Mouse (Mus musculus) bone marrow macrophage, adult 2 months (primary cell): ENCODE measurements around the gene Slc7a14. TPM values are rescaled to one million over a fixed set of nuclear protein-coding genes. Genes with fewer than 3 reads are reported as not detected.
A peak's percentile ranks its signal among the peaks of the same experiment; 100 is the strongest.

ENCODE experiments used
- H3K27ac ChIP-seq: 2 replicates; pipeline ENCODE4 v1.5.1; 2012; ENCODE audit warnings: low read depth, low read length; ENCODE audit not compliant: insufficient read depth
- H3K4me1 ChIP-seq: 2 replicates; pipeline ENCODE4 v1.6.1; 2012; ENCODE audit warnings: low read length; ENCODE audit not compliant: control insufficient read depth, insufficient read depth
- H3K4me3 ChIP-seq: 2 replicates; pipeline ENCODE4 v1.5.1; 2012; ENCODE audit warnings: mild to moderate bottlenecking, low read length, moderate library complexity; ENCODE audit not compliant: insufficient read depth
- CTCF ChIP-seq: IDR thresholded peaks from 2 replicates; pipeline ENCODE4 v1.5.1; 2012; ENCODE audit warnings: low read depth, mild to moderate bottlenecking, low read length, moderate library complexity
- POLR2A ChIP-seq: IDR thresholded peaks from 2 replicates; pipeline ENCODE4 v1.6.1; 2012; ENCODE audit warnings: mild to moderate bottlenecking, low read depth, low read length, borderline replicate concordance
- polyA plus RNA-seq: library from polyadenylated mRNA; stranded (reverse); fragments of >200 nt; gene quantifications from 2 replicates; pipeline ENCODE4 v1.2.4, GENCODE M21; 2012; ENCODE audit not compliant: missing spikeins, insufficient read depth, insufficient read length

Gene Slc7a14
- polyA plus RNA-seq, 1 experiment = not detected

DNA sequence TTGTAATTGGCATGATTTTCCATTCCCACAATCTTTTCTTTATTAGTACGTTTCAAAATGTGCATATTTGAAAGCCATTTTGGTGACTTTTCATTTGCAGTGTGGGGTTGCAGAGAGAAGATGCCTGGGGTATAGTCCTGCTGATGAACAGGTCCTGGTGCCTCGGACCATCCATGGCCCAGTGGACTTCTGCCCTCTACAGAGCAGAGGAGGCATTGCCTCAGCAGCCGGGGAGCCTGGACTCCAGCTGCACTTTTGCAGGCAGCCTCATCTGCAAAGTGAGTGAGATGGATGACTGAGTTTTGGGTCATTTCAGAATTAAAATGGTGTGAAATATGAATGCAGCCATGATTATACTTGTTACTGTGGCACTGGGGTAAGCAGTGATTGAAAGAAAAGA lies 72.2 kb downstream of the Slc7a14 start:
- TF ChIP-seq POLR2A (no peak), CTCF (peak; percentile 52)
- H3K4me3 ChIP-seq = no peak overlapping the region
- peaks cover 5% of the 10 kb centered on the region for H3K4me1 ChIP-seq
- no peak overlapping the region for H3K27ac ChIP-seq

- Histone ChIP-seq H3K4me3 (no peak overlapping the region), H3K27ac (no peak overlapping the region), H3K4me1 (peaks cover 7% of the 10 kb centered on the region)
- TF ChIP-seq CTCF (no peak), POLR2A (no peak)
Measured at GRCm38 (mm10) chr3:31236146-31236545, 74.0 kb downstream of the Slc7a14 start.

DNA sequence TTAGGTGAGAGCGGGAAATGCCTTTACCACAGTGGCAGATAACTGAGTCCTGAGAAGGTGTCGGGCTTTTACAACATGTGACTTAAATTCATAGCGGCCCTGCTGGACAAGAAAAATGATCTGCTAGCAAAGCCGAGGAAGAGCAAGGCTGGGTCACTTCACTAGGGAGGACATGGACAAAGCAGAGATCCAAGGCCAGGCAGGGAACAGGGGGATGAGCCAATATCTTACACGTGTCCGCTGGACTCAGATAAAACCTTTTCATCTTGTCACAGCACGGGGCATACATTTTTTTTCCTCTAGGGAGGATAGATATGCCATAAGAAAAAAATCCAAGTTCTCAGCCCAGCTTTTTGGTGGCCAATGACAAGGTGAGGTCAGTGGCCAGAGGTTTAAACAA lies 75.8 kb downstream of the Slc7a14 start:
- no peak overlapping the region for H3K27ac ChIP-seq
- TF ChIP-seq POLR2A (no peak), CTCF (no peak)
- peaks cover 7% of the 10 kb centered on the region for H3K4me1 ChIP-seq
- no peak overlapping the region for H3K4me3 ChIP-seq

DNA sequence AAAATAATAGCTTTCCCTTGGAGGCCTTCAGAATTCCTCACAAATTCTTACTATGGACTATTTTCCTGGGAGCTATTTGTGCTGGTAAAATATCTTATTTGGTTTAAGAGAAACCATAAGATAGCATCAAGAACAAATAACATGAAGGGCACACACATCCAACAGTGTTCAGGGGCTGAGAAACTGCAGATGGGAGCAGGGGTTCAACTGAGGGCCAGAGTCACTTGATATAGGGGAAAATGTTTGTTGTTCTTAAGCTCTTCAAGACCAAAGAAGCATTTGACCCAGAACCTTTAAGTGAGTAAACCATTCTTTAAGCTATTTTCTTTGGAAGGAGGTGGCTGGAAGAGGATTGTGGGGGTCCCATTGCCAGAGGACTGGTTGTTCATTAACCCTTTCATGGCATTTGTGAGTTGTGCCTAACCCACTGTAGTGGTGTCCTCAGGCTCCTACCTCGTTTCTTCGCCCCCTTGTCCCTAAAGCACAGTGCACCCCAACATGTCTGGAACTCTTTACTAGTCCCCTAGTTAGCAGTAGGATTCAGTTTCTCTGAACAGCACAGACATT lies 76.3 kb downstream of the Slc7a14 start:
- H3K27ac ChIP-seq = peak overlapping the region; percentile 64; the same call in 1 of the 2 replicates
- TF ChIP-seq POLR2A (no peak), CTCF (no peak)
- H3K4me3 ChIP-seq = no peak overlapping the region
- peaks cover 7% of the 10 kb centered on the region for H3K4me1 ChIP-seq

DNA sequence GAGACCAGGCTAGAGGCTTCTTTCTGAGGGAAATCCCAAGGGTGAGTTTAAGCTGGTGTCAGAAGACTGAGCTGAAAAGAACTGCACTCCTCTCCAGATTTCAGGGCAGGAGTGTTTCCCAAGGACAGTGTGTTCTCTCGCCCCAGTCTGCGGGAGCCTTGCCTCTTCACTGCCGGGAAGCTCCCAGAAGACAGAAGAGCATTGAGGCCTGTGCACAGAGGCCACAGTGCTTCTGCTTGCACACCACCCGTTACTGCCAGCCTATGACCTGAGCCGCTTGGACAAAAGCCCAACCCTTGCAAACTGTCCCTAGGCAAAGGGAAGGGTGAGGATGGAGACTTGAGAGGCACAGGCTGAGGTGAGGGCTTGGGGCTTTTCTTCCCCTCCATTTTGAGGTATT lies 80.9 kb downstream of the Slc7a14 start:
- Histone ChIP-seq H3K4me3 (no peak overlapping the region), H3K4me1 (peaks cover 10% of the 10 kb centered on the region), H3K27ac (no peak overlapping the region)
- TF ChIP-seq CTCF (no peak), POLR2A (no peak)

- Histone ChIP-seq H3K4me1 (peaks cover 10% of the 10 kb centered on the region), H3K4me3 (no peak overlapping the region), H3K27ac (no peak overlapping the region)
- TF ChIP-seq POLR2A = no peak
- no peak for TF ChIP-seq CTCF
Measured at GRCm38 (mm10) chr3:31228487-31228886, 81.7 kb downstream of the Slc7a14 start.

GRCm38 (mm10) chr3:31223551-31223950 lies 86.6 kb downstream of the Slc7a14 start:
- Histone ChIP-seq H3K27ac (no peak overlapping the region), H3K4me1 (peaks cover 25% of the 10 kb centered on the region), H3K4me3 (no peak overlapping the region)
- TF ChIP-seq POLR2A (no peak), CTCF (no peak)

DNA sequence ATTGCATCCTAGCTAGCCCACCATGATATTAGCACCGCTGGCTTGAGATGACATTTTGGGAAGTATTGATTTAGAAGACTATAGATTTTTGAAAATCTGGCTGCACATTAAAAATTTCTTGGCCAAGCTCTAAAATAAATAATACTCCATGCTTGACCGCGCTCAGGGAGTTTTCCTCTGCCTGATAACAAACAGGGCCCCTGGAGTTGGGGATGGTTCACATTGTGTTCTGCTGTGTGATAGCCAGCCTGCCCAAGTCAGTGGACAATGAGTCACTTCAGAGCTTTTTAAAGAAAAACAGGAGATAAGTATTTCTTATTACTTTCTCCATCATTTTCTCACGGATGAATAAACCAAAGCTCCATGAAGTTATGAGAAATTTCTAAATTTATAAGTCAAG lies 90.1 kb downstream of the Slc7a14 start:
- Histone ChIP-seq H3K4me3 (no peak overlapping the region), H3K4me1 (peaks cover 31% of the 10 kb centered on the region), H3K27ac (peak overlapping the region; percentile 85)
- TF ChIP-seq POLR2A = no peak
- TF ChIP-seq CTCF = no peak

GRCm38 (mm10) chr3:31219483-31219882 lies 90.7 kb downstream of the Slc7a14 start:
- Histone ChIP-seq H3K27ac (peak overlapping the region; percentile 85), H3K4me1 (peaks cover 32% of the 10 kb centered on the region), H3K4me3 (no peak overlapping the region)
- TF ChIP-seq POLR2A (no peak), CTCF (no peak)

GRCm38 (mm10) chr3:31217523-31217922 lies 92.7 kb downstream of the Slc7a14 start:
- Histone ChIP-seq H3K27ac (no peak overlapping the region), H3K4me3 (no peak overlapping the region), H3K4me1 (peaks cover 32% of the 10 kb centered on the region)
- TF ChIP-seq POLR2A = no peak
- TF ChIP-seq CTCF = no peak

DNA sequence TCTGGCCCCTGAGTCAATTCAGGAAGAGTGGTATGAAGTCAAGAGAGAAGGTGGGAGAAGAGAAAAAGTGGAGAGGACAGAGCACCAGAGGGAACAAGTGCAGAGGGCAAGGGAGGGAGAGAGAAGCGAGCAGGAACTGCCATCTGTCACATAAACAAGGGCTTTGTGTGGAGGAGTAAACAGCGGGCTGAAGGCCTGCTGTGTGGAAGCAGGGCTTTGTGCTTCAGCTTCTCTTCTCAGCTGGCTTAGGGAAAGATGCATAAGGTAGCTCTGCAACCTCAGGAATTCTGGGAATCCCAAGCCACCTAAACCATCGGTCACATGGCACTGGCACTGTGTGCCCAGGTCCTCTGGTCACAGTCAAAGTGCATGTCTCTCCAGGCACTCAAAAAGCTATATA lies 96.4 kb downstream of the Slc7a14 start:
- no peak overlapping the region for H3K4me3 ChIP-seq
- no peak for TF ChIP-seq CTCF
- TF ChIP-seq POLR2A = no peak
- peaks cover 11% of the 10 kb centered on the region for H3K4me1 ChIP-seq
- no peak overlapping the region for H3K27ac ChIP-seq
